Mouse (Mus musculus) megakaryocyte, embryonic 14.5 days (primary cell): ENCODE data around the gene 4833439L19Rik.

Experiments
- FLI1 ChIP-seq: IDR thresholded peaks from 2 replicates; pipeline ENCODE4 v1.6.1; 2012; ENCODE audit warnings: low read length, inconsistent platforms, mixed read lengths
- GATA1 ChIP-seq: IDR thresholded peaks from 3 replicates; pipeline ENCODE4 v1.6.1; 2012; ENCODE audit warnings: mixed read lengths, low read length, inconsistent platforms, borderline replicate concordance

DNA sequence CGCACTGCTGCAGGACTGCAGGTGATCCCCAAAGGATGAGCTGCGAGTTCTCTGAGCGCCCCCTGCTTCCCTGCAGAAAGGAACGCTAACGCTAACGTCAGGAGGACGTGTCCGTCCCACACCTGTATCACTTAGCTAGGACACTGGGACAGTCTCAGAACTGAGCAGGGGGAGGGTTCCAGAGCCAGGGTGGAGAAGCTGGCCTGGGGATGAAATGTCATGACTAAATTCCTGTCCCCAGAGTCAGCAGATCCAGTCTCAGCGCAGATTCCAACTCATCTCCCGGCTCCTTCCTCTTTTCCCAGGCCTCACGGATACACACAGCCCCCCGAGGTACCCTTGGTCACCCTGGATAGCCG, 45.4 kb upstream of the 4833439L19Rik start:
- no peak for TF ChIP-seq FLI1
- no peak for TF ChIP-seq GATA1
